Mouse (Mus musculus) thymus, adult 2 months (tissue): Measurements from ENCODE around the gene Oas1e.

Source experiments
- CTCF ChIP-seq: fragments of 200-500 bp; IDR thresholded peaks from 2 replicates; pipeline ENCODE4 v1.5.1; 2012; ENCODE audit warnings: mild to moderate bottlenecking, control low read depth, low read length, moderate library complexity, borderline replicate concordance; ENCODE audit not compliant: control insufficient read depth, poor library complexity, insufficient read depth; ENCODE audit errors: extremely low read depth
- POLR2A ChIP-seq: fragments of 200-500 bp; IDR thresholded peaks from 2 replicates; pipeline ENCODE4 v1.6.1; 2012; ENCODE audit warnings: mild to moderate bottlenecking, low read length, control low read depth, moderate library complexity; ENCODE audit not compliant: control insufficient read depth, poor library complexity, insufficient read depth; ENCODE audit errors: extremely low read depth

- TF ChIP-seq POLR2A (no peak), CTCF (no peak)
Observed at GRCm38 (mm10) chr5:120776801-120777200, 18.5 kb downstream of the Oas1e start.
